Mouse (Mus musculus): ENCODE results near the gene 1810010H24Rik. TPM values are rescaled to one million over a fixed set of nuclear protein-coding genes. Genes with fewer than 3 reads are reported as not detected.

1810010H24Rik gene
- polyA plus RNA-seq, 1 experiment from 2014 or later: 2.1 TPM

- H3K4me1 ChIP-seq: peaks cover 65% of the 10 kb centered on the region
- 67% methylated on average over 6 of the region's 6 CpGs for WGBS
- H3K4me3 ChIP-seq: peak overlapping the region; percentile 65
- no peak for DNase-seq (ENCODE audit: low spot score)
- H3K9me3 ChIP-seq: no peaks in the 10 kb centered on the region
- H3K27ac ChIP-seq (replicated peaks): no peak overlapping the region
- H3K27me3 ChIP-seq (replicated peaks; ENCODE audit: low read depth, poor library complexity, severe bottlenecking): peaks cover 49% of the 10 kb centered on the region
- H3K36me3 ChIP-seq (replicated peaks): no peaks in the 10 kb centered on the region
These were observed 3.3 kb downstream of the 1810010H24Rik start for GRCm38 (mm10) chr11:107028754-107029153.

GRCm38 (mm10) chr11:107029536-107029935, 4.1 kb downstream of the 1810010H24Rik start:
- 50% methylated on average over 19 of the region's 19 CpGs for WGBS
- Histone ChIP-seq H3K27ac (replicated peaks) (no peak overlapping the region), H3K27me3 (replicated peaks; ENCODE audit: low read depth, poor library complexity, severe bottlenecking) (peaks cover 41% of the 10 kb centered on the region)

GRCm38 (mm10) chr11:107031635-107032034, 6.2 kb downstream of the 1810010H24Rik start:
- Histone ChIP-seq H3K4me1 (peaks cover 37% of the 10 kb centered on the region), H3K27ac (replicated peaks) (no peak overlapping the region)

More at GRCm38 (mm10) chr11:107029536-107029935, 4.1 kb downstream of the 1810010H24Rik start:
- H3K4me3 ChIP-seq: no peak overlapping the region
- H3K4me1 ChIP-seq: peaks cover 58% of the 10 kb centered on the region
- DNase-seq (ENCODE audit: low spot score): no peak
- no peaks in the 10 kb centered on the region; the same call in 1 of the 2 replicates for H3K36me3 ChIP-seq (replicated peaks)
- H3K9me3 ChIP-seq: no peaks in the 10 kb centered on the region

GRCm38 (mm10) chr11:107034085-107034810, 8.8 kb downstream of the 1810010H24Rik start:
- 87% methylated on average over 10 of the region's 10 CpGs for WGBS

More at GRCm38 (mm10) chr11:107031635-107032034, 6.2 kb downstream of the 1810010H24Rik start:
- peaks cover 20% of the 10 kb centered on the region for H3K27me3 ChIP-seq (replicated peaks; ENCODE audit: low read depth, poor library complexity, severe bottlenecking)
- 38% methylated on average over 7 of the region's 7 CpGs for WGBS
- peaks cover 10% of the 10 kb centered on the region for H3K36me3 ChIP-seq (replicated peaks)
- 0 out of 2 replicates have a peak overlapping the region, but pooled peaks have one; percentile 5 for H3K4me3 ChIP-seq
- DNase-seq (ENCODE audit: low spot score): no peak
- no peaks in the 10 kb centered on the region for H3K9me3 ChIP-seq

GRCm38 (mm10) chr11:107039417-107039816, 13.9 kb downstream of the 1810010H24Rik start:
- WGBS: 95% methylated on average over 5 of the region's 5 CpGs
- no peaks in the 10 kb centered on the region for H3K4me1 ChIP-seq
- DNase-seq (ENCODE audit: low spot score): no peak
- no peaks in the 10 kb centered on the region for H3K9me3 ChIP-seq
- no peak overlapping the region for H3K4me3 ChIP-seq
- peaks cover 86% of the 10 kb centered on the region for H3K36me3 ChIP-seq (replicated peaks)
- H3K27me3 ChIP-seq (replicated peaks; ENCODE audit: low read depth, poor library complexity, severe bottlenecking): no peaks in the 10 kb centered on the region
- H3K27ac ChIP-seq (replicated peaks): no peak overlapping the region

More at GRCm38 (mm10) chr11:107034085-107034810, 8.8 kb downstream of the 1810010H24Rik start:
- H3K4me3 ChIP-seq: no peak overlapping the region
- no peaks in the 10 kb centered on the region for H3K9me3 ChIP-seq
- H3K27ac ChIP-seq (replicated peaks): no peak overlapping the region
- H3K36me3 ChIP-seq (replicated peaks): peaks cover 36% of the 10 kb centered on the region
- DNase-seq (ENCODE audit: low spot score): no peak
- peaks cover 10% of the 10 kb centered on the region for H3K27me3 ChIP-seq (replicated peaks; ENCODE audit: low read depth, poor library complexity, severe bottlenecking)
- H3K4me1 ChIP-seq: peaks cover 15% of the 10 kb centered on the region

GRCm38 (mm10) chr11:107041396-107041795, 15.9 kb downstream of the 1810010H24Rik start:
- Histone ChIP-seq H3K27me3 (replicated peaks; ENCODE audit: low read depth, poor library complexity, severe bottlenecking) (no peaks in the 10 kb centered on the region), H3K9me3 (no peaks in the 10 kb centered on the region), H3K4me1 (no peaks in the 10 kb centered on the region), H3K27ac (replicated peaks) (no peak overlapping the region), H3K4me3 (no peak overlapping the region), H3K36me3 (replicated peaks) (peaks cover 99% of the 10 kb centered on the region)
- WGBS: 97% methylated on average over 3 of the region's 3 CpGs
- DNase-seq (ENCODE audit: low spot score): no peak

- peaks cover 97% of the 10 kb centered on the region for H3K36me3 ChIP-seq (replicated peaks)
- no peak overlapping the region for H3K27ac ChIP-seq (replicated peaks)
- H3K4me1 ChIP-seq: no peaks in the 10 kb centered on the region
- no peaks in the 10 kb centered on the region for H3K27me3 ChIP-seq (replicated peaks; ENCODE audit: low read depth, poor library complexity, severe bottlenecking)
- no peak for DNase-seq (ENCODE audit: low spot score)
- H3K9me3 ChIP-seq: no peaks in the 10 kb centered on the region
- H3K4me3 ChIP-seq: no peak overlapping the region
- 93% methylated on average over 11 of the region's 11 CpGs for WGBS
These were observed 17.9 kb downstream of the 1810010H24Rik start for GRCm38 (mm10) chr11:107043361-107043760.

- WGBS: 65% methylated on average over 5 of the region's 5 CpGs
- H3K27ac ChIP-seq (replicated peaks): no peak overlapping the region
- no peaks in the 10 kb centered on the region for H3K9me3 ChIP-seq
- H3K4me1 ChIP-seq: no peaks in the 10 kb centered on the region
- no peak overlapping the region for H3K4me3 ChIP-seq
- peak; percentile 56 for DNase-seq (ENCODE audit: low spot score)
- peaks cover 88% of the 10 kb centered on the region for H3K36me3 ChIP-seq (replicated peaks)
- H3K27me3 ChIP-seq (replicated peaks; ENCODE audit: low read depth, poor library complexity, severe bottlenecking): no peaks in the 10 kb centered on the region
These were observed 18.8 kb downstream of the 1810010H24Rik start for GRCm38 (mm10) chr11:107044321-107044720.

- 94% methylated on average over 4 of the region's 4 CpGs for WGBS
- Histone ChIP-seq H3K9me3 (no peaks in the 10 kb centered on the region), H3K27ac (replicated peaks) (no peak overlapping the region), H3K4me3 (no peak overlapping the region), H3K36me3 (replicated peaks) (peaks cover 75% of the 10 kb centered on the region), H3K27me3 (replicated peaks; ENCODE audit: low read depth, poor library complexity, severe bottlenecking) (no peaks in the 10 kb centered on the region), H3K4me1 (no peaks in the 10 kb centered on the region)
- no peak for DNase-seq (ENCODE audit: low spot score)
These were observed 20.1 kb downstream of the 1810010H24Rik start for GRCm38 (mm10) chr11:107045546-107045945.

- WGBS: 90% methylated on average over 15 of the region's 15 CpGs
- no peak for DNase-seq (ENCODE audit: low spot score)
- Histone ChIP-seq H3K36me3 (replicated peaks) (peaks cover 72% of the 10 kb centered on the region), H3K27me3 (replicated peaks; ENCODE audit: low read depth, poor library complexity, severe bottlenecking) (no peaks in the 10 kb centered on the region), H3K27ac (replicated peaks) (no peak overlapping the region), H3K9me3 (no peaks in the 10 kb centered on the region), H3K4me3 (no peak overlapping the region), H3K4me1 (no peaks in the 10 kb centered on the region)
These were observed 21.5 kb downstream of the 1810010H24Rik start for GRCm38 (mm10) chr11:107046766-107047620.

GRCm38 (mm10) chr11:107054870-107055269, 29.4 kb downstream of the 1810010H24Rik start:
- no peaks in the 10 kb centered on the region for H3K4me1 ChIP-seq
- no peak for DNase-seq (ENCODE audit: low spot score)
- H3K27me3 ChIP-seq (replicated peaks; ENCODE audit: low read depth, poor library complexity, severe bottlenecking): no peaks in the 10 kb centered on the region
- no peak overlapping the region for H3K4me3 ChIP-seq
- no peak overlapping the region for H3K27ac ChIP-seq (replicated peaks)
- peaks cover 89% of the 10 kb centered on the region for H3K36me3 ChIP-seq (replicated peaks)
- 92% methylated on average over 6 of the region's 6 CpGs for WGBS
- H3K9me3 ChIP-seq: no peaks in the 10 kb centered on the region

- no peaks in the 10 kb centered on the region for H3K27me3 ChIP-seq (replicated peaks; ENCODE audit: low read depth, poor library complexity, severe bottlenecking)
- H3K4me1 ChIP-seq: no peaks in the 10 kb centered on the region
- H3K9me3 ChIP-seq: no peaks in the 10 kb centered on the region
- no peak overlapping the region for H3K27ac ChIP-seq (replicated peaks)
- DNase-seq (ENCODE audit: low spot score): no peak
- 92% methylated on average over 6 of the region's 6 CpGs for WGBS
- H3K4me3 ChIP-seq: no peak overlapping the region
- peaks cover 99% of the 10 kb centered on the region for H3K36me3 ChIP-seq (replicated peaks)
These were observed 31.9 kb downstream of the 1810010H24Rik start for GRCm38 (mm10) chr11:107057391-107057790.

Data from embryonic facial prominence, embryonic 10.5 days (tissue).